23 mouse cellular contexts compared by ENCODE assay signal in the genomic region with DNA sequence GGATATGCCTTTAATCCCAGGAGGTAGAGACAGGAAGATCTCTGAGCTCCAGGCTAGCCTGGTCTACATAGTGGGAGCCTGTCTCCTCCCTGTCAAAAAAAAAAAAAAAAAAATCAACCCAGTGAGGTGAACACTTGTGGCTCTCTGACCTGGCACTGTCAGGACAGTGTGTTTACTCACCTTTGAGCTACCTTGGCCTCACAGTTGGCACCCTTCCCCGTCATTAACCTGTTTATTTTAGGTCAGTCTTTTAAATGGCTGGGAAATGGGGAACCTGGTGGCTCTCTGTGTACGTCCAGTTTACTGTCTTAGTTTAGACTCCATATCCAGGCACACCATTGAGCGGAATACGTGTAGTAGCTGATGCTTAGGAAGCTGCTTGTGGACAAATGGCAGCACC. TPM values are rescaled to one million over a fixed set of nuclear protein-coding genes. Genes with fewer than 3 reads are reported as not detected.
"Had no signal": no experiment of that assay in that cellular context is flagged by ENCODE, and none has a peak within 500 bp of the region (broad histone marks: within the 10 kb centered on the region; RNA-seq: fewer than 3 reads in every experiment).

No protein-coding gene starts in this region.

- H3K4me1 ChIP-seq: midbrain, embryonic 10.5 days; midbrain, embryonic 12.5 days; neural tube, embryonic 13.5 days; neural tube, embryonic 15.5 days had no signal

- H3K27me3 ChIP-seq: midbrain, embryonic 12.5 days; neural tube, embryonic 13.5 days; neural tube, embryonic 15.5 days had no signal

- DNase-seq: lung, embryonic 14.5 days; lung, postnatal 10 days; lung, postnatal 4 days; midbrain, embryonic 14.5 days; retina, postnatal 1 day; right cerebral cortex, adult 18-20 months; right cerebral cortex, postnatal 25 days; right cerebral cortex, postnatal 4 days; spleen, adult 18-20 months; thymus, adult 18-20 months; thymus, postnatal 14 days; thymus, postnatal 36 days had no signal

- H3K9me3 ChIP-seq: midbrain, embryonic 10.5 days; midbrain, embryonic 12.5 days; neural tube, embryonic 13.5 days; neural tube, embryonic 15.5 days had no signal

- ATAC-seq: midbrain, embryonic 16.5 days had no signal

- H3K9ac ChIP-seq: lung, embryonic 14.5 days; midbrain, embryonic 12.5 days; neural tube, embryonic 13.5 days; neural tube, embryonic 15.5 days had no signal

- H3K4me2 ChIP-seq: lung, embryonic 14.5 days; midbrain, embryonic 12.5 days; neural tube, embryonic 13.5 days; neural tube, embryonic 15.5 days had no signal

- H3K4me3 ChIP-seq: midbrain, embryonic 10.5 days; midbrain, embryonic 12.5 days; myocyte; neural tube, embryonic 13.5 days; neural tube, embryonic 15.5 days had no signal

- H3K27ac ChIP-seq: midbrain, embryonic 10.5 days; midbrain, embryonic 12.5 days; neural tube, embryonic 13.5 days; neural tube, embryonic 15.5 days had no signal

RNA-seq across cellular contexts. Expression of gene Gcnt7, which starts 6.4 kb away (rescaled TPM):
- total RNA-seq: megakaryocyte, adult 5-6 weeks; megakaryocyte-erythroid progenitor cell, adult 5-6 weeks had no signal
- polyA plus RNA-seq: small intestine, adult 2 months had no signal

RNA-seq across cellular contexts. Expression of gene Fam209, which starts 20.3 kb away (rescaled TPM):
- polyA plus RNA-seq: midbrain, embryonic 16.5 days; neural tube, embryonic 11.5 days; neural tube, embryonic 15.5 days; small intestine, adult 2 months; stomach, embryonic 16.5 days had no signal

RNA-seq across cellular contexts. Expression of gene Cass4, which starts 58.4 kb away (rescaled TPM):
- total RNA-seq: megakaryocyte-erythroid progenitor cell, adult 5-6 weeks had no signal
